43 mouse cellular contexts compared by ENCODE assay signal in the genomic region with DNA sequence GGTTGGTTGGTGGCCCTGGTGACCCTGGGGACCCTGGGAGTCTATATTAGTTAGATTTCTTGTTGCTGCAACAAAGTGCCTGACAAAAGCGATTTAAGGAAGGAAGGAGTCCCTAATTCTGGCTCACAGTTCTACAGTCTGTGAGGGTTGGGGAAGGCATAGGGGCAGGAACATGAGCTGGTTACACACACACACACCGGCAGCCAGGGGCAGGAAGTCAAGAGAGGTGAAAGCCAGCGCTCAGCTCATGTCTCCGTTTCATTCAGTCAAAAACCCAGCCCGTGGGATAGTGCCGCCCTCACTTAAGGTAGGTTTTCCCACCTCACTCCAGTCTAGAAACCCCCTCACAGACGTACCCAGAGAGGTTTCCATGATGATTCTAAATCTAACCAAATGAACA. TPM values are rescaled to one million over a fixed set of nuclear protein-coding genes. Genes with fewer than 3 reads are reported as not detected.
DNase-seq lines count a peak whose midpoint lies in the region; ATAC-seq and TF ChIP-seq lines count a peak whose summit lies in the region.
"Had no signal": no experiment of that assay in that cellular context is flagged by ENCODE, and none has a peak within 500 bp of the region (broad histone marks: within the 10 kb centered on the region; RNA-seq: fewer than 3 reads in every experiment).

No protein-coding gene starts in this region.

- intact Hi-C loops in left cerebral cortex, postnatal 25 days (cut with DNase I) = no loop called here

- no peaks in the 10 kb centered on the region for H3K27me3 ChIP-seq in thymus, adult 2 months (ENCODE audit: control insufficient read depth, insufficient read depth, low read length)
- H3K27me3 ChIP-seq in midbrain, embryonic 13.5 days = no peaks in the 10 kb centered on the region
- H3K27me3 ChIP-seq: intestine, embryonic 15.5 days; liver, embryonic 12.5 days; midbrain, embryonic 12.5 days; neural tube, embryonic 15.5 days had no signal

- no peak for TF ChIP-seq CTCF in thymus, adult 2 months (IDR thresholded peaks at IDR 0.05; ENCODE audit: borderline replicate concordance, control insufficient read depth, extremely low read depth, insufficient read depth, low read length, poor library complexity)

- peak; percentile 71 for ATAC-seq in CD4-positive, CD25-positive, alpha-beta regulatory T cell, adult 4 months
- peak; percentile 46 to 57; a peak in 3 of 4 replicates for ATAC-seq in hematopoietic stem cell, adult 5-6 weeks (replicated peaks in 1 of 2; ENCODE audit: insufficient read depth in 1 of 2, low FRiP score in 2 of 2, low TSS enrichment in 1 of 2, low read depth in 1 of 2, poor library complexity in 2 of 2, severe bottlenecking in 2 of 2)
- ATAC-seq in midbrain, embryonic 13.5 days = no peak
- ATAC-seq: forebrain, postnatal 0 days; hindbrain, postnatal 0 days; intestine, embryonic 15.5 days; liver, embryonic 12.5 days; liver, postnatal 0 days had no signal

- 4% methylated on average over 7 of the region's 7 CpGs for whole genome bisulfite sequencing in thymus, adult 2 months
- 88% methylated on average over 7 of the region's 7 CpGs for WGBS in midbrain, embryonic 13.5 days

- peak; percentile 42 for DNase-seq in thymus, adult 2 months
- DNase-seq in thymus, postnatal 4 days = peak; percentile 65
- DNase-seq in left cerebral cortex, postnatal 25 days (ENCODE audit: low spot score in 2 of 2) = no peak
- no peak for DNase-seq in frontal cortex, postnatal 36 days (ENCODE audit: low spot score in 2 of 2)
- DNase-seq: adrenal gland, adult 2 months; adrenal gland, postnatal 36 days; cerebellum, adult 18-20 months; cerebellum, postnatal 10 days; forebrain, postnatal 0 days; gastrocnemius, postnatal 14 days; heart, adult 18-20 months; kidney, adult 2 months; kidney, postnatal 36 days; liver, postnatal 0 days; lung, postnatal 36 days; right cerebral cortex, adult 18-20 months; right cerebral cortex, postnatal 4 days had no signal

- H3K4me1 ChIP-seq in thymus, adult 2 months (replicated peaks; ENCODE audit: control insufficient read depth, insufficient read depth, low read length) = peaks cover 53% of the 10 kb centered on the region
- H3K4me1 ChIP-seq in midbrain, embryonic 13.5 days (replicated peaks) = no peaks in the 10 kb centered on the region
- H3K4me1 ChIP-seq: heart, embryonic 12.5 days; liver, embryonic 12.5 days; midbrain, embryonic 12.5 days; neural tube, embryonic 15.5 days had no signal

- no peak for TF ChIP-seq POLR2A in thymus, adult 2 months (IDR thresholded peaks at IDR 0.05; ENCODE audit: control insufficient read depth, extremely low read depth, insufficient read depth, low read length, poor library complexity)

- H3K4me3 ChIP-seq in thymus, adult 2 months (ENCODE audit: control insufficient read depth, insufficient read depth, low read length) = 0 out of 2 replicates have a peak overlapping the region, but pooled peaks have one; percentile 12
- H3K4me3 ChIP-seq in midbrain, embryonic 13.5 days (replicated peaks) = no peak overlapping the region
- H3K4me3 ChIP-seq: erythroblast, embryonic 14.5 days; heart, embryonic 12.5 days; intestine, embryonic 15.5 days; layer of hippocampus, adult 2 months; left cerebral cortex, adult 2 months; limb, embryonic 13.5 days; liver, embryonic 12.5 days; megakaryocyte, embryonic 14.5 days; midbrain, embryonic 12.5 days; neural tube, embryonic 15.5 days had no signal

- H3K27ac ChIP-seq in thymus, adult 2 months (ENCODE audit: control insufficient read depth, insufficient read depth, low read length) = peak overlapping the region; percentile 81
- no peak overlapping the region for H3K27ac ChIP-seq in midbrain, embryonic 13.5 days
- H3K27ac ChIP-seq: hindbrain, postnatal 0 days; intestine, embryonic 15.5 days; layer of hippocampus, adult 2 months; left cerebral cortex, adult 2 months; limb, embryonic 13.5 days; liver, embryonic 12.5 days; midbrain, embryonic 12.5 days; neural tube, embryonic 15.5 days; stomach, postnatal 0 days had no signal

- no peak overlapping the region for H3K9ac ChIP-seq in midbrain, embryonic 13.5 days (replicated peaks)
- H3K9ac ChIP-seq: forebrain, postnatal 0 days; heart, embryonic 12.5 days; intestine, embryonic 15.5 days; limb, embryonic 13.5 days; liver, embryonic 12.5 days; liver, postnatal 0 days; midbrain, embryonic 12.5 days; neural tube, embryonic 15.5 days had no signal

- no peak overlapping the region for H3K4me2 ChIP-seq in midbrain, embryonic 13.5 days (replicated peaks)
- H3K4me2 ChIP-seq: heart, embryonic 12.5 days; intestine, embryonic 15.5 days; limb, embryonic 13.5 days; liver, embryonic 12.5 days; midbrain, embryonic 12.5 days; neural tube, embryonic 15.5 days had no signal

- no peaks in the 10 kb centered on the region for H3K36me3 ChIP-seq in thymus, adult 2 months (ENCODE audit: control insufficient read depth, insufficient read depth, low read length)
- no peaks in the 10 kb centered on the region for H3K36me3 ChIP-seq in midbrain, embryonic 13.5 days
- H3K36me3 ChIP-seq: heart, embryonic 12.5 days; intestine, embryonic 15.5 days; limb, embryonic 13.5 days; liver, embryonic 12.5 days; midbrain, embryonic 12.5 days; neural tube, embryonic 15.5 days had no signal

- no peaks in the 10 kb centered on the region for H3K9me3 ChIP-seq in midbrain, embryonic 13.5 days
- H3K9me3 ChIP-seq: heart, embryonic 12.5 days; intestine, embryonic 15.5 days; limb, embryonic 13.5 days; liver, embryonic 12.5 days; megakaryocyte, embryonic 14.5 days; midbrain, embryonic 12.5 days; neural tube, embryonic 15.5 days had no signal

RNA-seq across cellular contexts. Expression of a gene that starts 0.5 kb away (rescaled TPM):
- polyA plus RNA-seq in CD4-positive, CD25-positive, alpha-beta regulatory T cell, adult 4 months (2017; shearing (Covaris generic)) = under 1 TPM in 1 of 2 experiments, not detected in 1; 0.66 TPM
- total RNA-seq in hematopoietic stem cell, adult 5-6 weeks (2017) = 14.5 and 23.0 TPM in 2 replicates
- 9.6 and 10.7 TPM in 2 replicates for polyA plus RNA-seq in thymus, adult 2 months (2012; rRNA removed)
- polyA plus RNA-seq in midbrain, embryonic 13.5 days (2015; fragmentation: Nextera tagmentation; extraction: Ambion mirVana) = not detected in 2 replicates
- not detected for total RNA-seq in left cerebral cortex, postnatal 25 days (2021)
- total RNA-seq: adrenal gland, adult 2 months; adrenal gland, postnatal 36 days; forebrain, postnatal 0 days; heart, adult 18-20 months; hindbrain, postnatal 0 days; layer of hippocampus, adult 2 months; layer of hippocampus, postnatal 14 days; left cerebral cortex, adult 2 months; left cerebral cortex, postnatal 36 days; monocyte, adult 5-6 weeks had no signal
- polyA plus RNA-seq: adrenal gland, adult 2 months; brain, embryonic 14.5 days; cortical plate, adult 2 months; embryonic facial prominence, embryonic 14.5 days; erythroblast, embryonic 14.5 days; forebrain, embryonic 11.5 days; forebrain, postnatal 0 days; heart, embryonic 12.5 days; heart, postnatal 0 days; hindbrain, embryonic 11.5 days; hindbrain, postnatal 0 days; intestine, embryonic 15.5 days; kidney, adult 2 months; kidney, embryonic 16.5 days; limb, embryonic 13.5 days; liver, embryonic 12.5 days; liver, postnatal 0 days; lung, embryonic 16.5 days; midbrain, embryonic 12.5 days; neural tube, embryonic 15.5 days; stomach, postnatal 0 days had no signal

Comparison
In these comparisons a context has a peak if more than half of its experiments do, and no peak if none do; other contexts are left out.
1. DNase-seq: peak in thymus, adult 2 months (single experiment) and thymus, postnatal 4 days (single experiment); none in left cerebral cortex, postnatal 25 days (0 of 2) and frontal cortex, postnatal 36 days (0 of 2).